Mouse (Mus musculus): ENCODE results near the gene Ntf3.

Ntf3 gene

DNA sequence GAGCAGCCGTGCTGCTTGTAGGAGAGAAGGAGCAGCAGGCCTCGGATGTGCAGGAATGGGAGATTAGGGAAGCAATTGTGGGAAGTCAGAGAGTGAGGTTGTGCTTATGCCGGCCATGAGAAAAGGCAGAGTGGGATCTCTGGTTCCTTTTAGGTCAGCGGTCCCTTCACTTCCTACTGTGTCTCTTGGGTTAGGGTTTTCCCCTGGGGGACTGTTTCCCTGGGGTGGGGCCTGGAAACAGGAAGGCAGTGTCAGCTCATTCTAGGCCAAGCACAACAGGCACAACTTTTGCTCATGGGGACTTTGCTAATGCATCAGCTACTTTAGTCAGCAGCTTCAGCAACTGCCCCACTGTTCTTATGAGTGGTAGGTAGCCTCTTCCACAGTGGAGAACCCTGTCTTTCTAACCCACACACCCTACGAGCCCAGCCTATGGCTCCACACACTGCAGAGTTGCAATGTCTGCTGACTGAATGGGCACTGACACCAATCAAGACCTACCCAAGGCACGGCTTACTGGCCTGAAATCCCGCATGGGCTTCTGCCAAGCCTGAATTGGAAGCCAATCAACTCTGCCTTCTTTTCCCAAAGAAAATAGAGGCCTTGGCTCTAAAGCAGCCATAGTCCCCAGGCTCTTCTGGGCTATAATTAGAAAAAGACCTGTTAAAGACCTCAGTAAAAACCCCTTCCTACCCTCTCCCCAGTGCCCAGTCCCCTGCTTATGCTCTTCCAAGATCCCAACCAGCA, 60.5 kb downstream of the Ntf3 start:
- in situ Hi-C loops (cut with MboI, MseI): no loop called here

DNA sequence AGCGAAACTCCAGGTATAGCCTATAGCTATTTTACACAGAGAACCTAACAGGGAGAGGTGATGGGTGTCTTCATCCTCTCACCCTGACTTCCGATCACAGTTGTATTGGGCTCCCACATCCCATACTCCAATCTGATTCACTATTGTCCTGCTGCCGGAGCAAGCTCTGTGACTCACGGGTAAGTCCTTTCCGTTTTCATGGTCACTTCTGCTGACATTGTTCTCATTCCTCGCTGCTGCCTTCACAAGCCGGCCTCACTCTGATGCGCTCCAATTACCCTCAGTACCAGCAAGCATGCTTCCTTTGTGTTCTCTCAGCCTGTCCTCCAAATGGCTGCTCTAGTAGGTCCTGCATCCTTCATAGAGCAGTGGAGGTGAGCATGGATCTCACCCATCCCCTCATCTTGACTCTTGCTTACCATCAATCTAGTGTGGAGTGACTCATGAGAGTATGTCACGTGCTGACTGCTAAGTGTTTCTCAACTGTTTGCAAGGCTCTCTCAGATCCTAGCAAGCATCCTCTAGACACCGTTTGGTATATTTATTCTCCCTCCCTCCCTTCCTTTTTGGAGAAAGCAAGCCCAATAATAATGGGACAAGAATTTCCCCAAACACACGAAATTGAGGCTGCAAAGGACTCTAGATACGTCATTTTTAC, 61.5 kb downstream of the Ntf3 start:
- in situ Hi-C loops (cut with MboI, MseI): no loop called here

DNA sequence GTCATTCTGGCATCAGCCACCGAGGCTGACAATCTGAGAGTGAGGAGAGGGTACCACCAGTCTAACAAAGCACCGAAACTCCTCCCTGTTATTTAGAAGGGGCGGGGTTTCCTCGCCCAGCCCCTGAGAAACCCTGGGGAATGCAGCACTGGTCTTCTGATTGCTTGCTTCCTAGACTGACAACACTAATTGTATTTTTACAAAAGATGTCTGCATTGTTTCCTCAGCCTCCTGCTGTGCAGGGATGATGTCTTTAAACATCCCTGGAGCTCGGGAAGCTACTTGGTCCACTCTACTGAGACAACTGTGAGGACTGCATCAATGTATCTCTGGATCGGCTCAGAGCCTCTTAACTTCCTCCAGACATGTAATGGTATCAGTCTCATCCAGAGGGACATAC, 64.1 kb downstream of the Ntf3 start:
- in situ Hi-C loops (cut with MboI, MseI): no loop called here

DNA sequence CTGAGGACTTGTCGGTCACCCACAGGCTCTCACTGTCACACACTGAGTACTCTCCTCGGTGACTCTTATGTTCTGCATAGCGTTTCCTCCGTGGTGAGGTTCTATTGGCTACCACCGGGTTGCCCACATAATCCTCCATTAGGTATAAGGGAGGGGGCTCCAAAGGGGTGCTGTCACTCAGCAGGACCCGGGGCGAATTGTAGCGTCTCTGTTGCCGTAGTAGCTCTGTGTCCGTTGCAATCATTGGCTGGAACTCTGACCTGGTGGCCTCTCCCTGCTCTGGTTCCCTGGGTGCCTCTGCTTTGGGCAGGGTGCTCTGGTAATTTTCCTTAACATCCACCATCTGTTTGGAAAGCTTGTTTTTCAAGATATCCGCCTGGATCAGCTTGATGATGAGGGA, 64.7 kb downstream of the Ntf3 start:
- in situ Hi-C loops (cut with MboI, MseI): no loop called here

DNA sequence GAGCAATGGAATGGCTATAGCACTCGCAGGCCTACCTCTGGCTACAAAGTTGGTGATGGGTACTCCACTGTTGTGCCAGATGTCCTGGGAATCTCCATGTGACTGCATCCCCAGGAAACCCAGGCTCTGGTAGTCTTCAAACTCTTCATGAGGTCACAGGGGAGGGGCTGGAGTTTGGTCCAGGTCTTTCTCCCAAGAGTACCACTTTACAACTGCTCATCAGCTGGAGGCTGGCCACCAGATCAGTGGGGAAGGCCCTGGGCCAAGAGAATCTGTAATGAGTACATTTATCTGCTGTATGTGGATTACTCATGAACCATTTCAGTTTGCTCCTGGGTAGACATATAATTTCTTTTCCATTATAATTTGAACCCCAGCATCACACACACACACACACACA, 66.1 kb downstream of the Ntf3 start:
- in situ Hi-C loops (cut with MboI, MseI): no loop called here

DNA sequence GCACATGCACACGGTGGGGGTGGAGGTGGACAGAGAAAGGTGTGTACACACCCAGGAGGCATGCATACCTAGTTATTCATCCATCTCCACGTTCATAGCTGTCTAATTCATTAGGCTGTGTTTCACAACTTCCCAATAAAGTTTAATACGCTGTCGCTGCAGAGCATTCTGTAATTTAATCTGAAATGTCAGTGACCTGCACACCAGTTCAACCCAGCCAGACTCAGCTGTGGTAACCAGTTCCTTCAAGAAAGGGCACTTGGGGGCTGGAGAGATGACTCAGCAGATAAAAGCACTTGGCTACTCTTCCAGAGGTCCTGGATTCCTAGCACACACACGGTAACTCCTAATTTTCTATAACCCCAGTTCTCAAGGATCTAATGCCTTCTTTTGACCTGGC, 69.2 kb downstream of the Ntf3 start:
- in situ Hi-C loops (cut with MboI, MseI): no loop called here

DNA sequence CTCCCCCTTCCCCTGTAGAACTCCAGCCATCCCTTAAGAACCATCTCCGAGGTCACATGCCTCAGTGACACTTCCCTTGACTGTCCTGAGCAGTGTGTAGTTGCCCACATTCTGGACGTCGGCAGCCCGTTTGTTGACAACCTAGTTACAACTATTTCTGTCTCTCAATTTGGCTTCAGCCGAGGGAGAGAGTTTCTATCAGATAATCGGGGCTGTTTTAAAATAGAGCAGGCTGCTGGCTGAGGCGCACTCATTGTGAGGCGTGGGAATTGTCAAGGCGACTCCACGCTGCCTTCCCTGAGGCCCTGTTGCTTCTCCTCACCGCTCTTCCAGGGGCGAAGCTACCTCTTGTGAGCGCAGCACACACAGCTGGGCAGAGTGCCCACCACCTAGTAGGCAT, 70.6 kb downstream of the Ntf3 start:
- in situ Hi-C loops (cut with MboI, MseI): no loop called here

DNA sequence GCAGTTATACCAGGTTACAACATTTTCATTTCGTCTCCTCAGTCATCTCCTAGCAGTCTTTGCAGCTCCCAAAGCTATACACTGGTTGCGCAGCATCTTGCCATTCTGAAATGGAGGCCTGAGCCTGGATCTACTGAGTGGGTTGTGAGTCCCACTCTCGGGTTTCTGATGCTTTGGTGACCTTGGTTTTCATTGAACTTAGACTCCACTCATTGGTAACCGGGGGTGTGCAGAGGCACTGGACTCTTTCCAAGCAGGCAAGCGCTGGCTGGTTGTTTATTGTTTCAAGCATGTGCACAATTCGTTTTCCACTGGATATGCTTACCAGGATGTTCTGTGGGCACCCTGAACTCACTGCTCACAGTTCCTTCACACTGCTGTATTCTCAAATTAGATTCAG, 71.7 kb downstream of the Ntf3 start:
- in situ Hi-C loops (cut with MboI, MseI): no loop called here

DNA sequence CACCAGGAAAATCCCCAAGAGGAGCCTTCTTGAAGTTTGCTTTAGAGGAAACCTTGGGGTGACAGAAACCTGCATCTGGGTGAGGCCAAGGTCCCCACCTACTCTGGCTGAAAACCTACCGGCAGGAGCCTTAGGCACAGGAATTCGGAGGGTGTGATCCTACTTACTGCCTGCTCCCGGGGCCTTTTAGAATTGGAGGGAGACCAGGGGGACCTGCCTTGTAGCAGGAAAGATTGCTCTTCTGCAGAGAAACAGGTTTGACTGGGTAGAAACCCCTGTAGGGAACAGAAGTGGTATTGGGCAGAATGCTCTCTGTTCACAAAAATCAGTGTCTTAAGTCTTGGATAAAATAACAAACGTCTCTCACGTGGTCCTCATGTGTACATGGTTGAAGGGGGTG, 74.7 kb downstream of the Ntf3 start:
- in situ Hi-C loops (cut with MboI, MseI): no loop called here

DNA sequence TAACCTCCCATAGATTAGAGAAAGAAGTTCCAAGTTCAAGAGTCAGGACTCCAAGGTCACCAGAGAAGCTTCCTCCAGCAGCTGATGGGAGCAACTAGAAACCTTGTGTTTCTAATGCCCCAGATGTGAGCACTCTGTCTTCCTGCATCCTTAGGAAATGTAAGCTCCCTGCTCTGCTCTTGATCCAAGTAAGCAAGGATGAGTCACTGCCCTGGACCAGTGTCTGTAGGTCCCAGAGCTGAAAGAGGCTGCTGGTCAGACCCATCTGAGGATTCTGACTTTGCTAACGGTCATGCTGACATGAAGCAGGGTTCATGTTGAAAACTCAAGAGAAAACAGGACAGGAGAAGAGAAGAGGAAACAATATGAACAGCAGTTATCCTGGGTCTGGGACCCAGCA, 76.6 kb downstream of the Ntf3 start:
- in situ Hi-C loops (cut with MboI, MseI): no loop called here

DNA sequence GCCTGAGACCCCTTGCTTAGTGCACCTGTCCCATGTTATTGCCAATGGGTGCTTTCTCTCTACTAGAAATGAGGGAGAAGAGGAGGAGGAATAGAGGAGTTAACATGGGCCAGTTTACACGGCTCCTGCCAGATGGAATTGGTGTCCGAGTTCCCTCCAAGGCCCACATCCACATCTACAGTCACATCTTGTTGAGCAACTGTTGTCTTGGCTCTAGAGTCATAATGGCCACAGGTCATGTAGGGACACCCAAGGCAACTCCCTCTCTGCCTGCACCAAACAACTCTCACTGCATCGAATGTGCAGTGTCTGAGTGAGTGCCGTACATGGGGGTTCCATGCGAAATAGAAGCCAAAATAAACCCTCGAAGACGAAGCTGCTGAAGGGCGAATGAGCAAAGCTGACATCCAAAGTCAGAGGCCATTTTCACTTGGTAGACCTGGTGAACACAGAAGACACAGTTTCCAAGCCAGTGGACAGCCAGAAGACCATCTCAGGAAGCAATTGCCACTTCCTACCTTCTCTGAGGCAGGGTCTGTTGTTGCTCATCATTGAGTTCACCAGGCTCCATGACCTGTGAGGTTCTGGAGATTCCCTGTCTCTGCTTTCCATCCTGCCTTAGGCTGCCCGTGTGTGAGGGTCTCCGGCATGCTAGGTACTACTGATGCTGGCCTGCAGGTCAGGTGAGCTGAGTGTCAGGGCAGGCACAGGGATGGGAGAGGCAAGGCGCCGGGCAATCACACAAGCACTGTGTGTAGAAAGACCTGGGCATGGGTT, 78.0 kb downstream of the Ntf3 start:
- in situ Hi-C loops (cut with MboI, MseI): no loop called here

DNA sequence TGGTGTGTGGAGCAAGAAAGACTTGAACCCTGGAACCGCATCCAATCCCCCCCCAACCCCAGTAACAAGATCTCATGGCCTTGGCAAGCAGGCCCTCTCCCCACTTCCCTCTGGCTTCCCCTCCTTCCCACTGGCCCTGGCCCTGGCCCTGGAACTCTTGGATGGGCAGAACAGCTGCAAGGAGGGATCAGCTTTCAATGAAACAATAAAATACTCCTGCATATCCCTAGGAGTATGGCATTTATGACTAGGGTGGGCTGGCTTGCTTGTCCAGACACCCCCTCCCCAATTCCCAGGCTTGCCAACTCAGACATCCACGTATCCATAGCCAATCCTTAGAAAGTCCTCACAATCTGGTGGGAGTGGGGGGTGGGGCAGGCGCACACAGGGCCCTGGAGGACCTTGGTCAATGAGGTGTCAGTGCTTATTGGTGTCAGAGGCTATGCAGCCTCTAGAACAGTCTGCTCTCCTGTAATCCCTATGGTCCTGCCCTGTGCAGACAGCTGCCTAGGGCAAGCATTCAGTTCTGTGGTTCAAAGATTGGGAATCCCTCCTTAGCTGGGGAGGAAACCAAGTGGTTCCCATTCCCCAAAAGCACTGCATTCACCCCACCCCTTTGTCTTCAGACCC, 80.3 kb downstream of the Ntf3 start:
- in situ Hi-C loops (cut with MboI, MseI): no loop called here

DNA sequence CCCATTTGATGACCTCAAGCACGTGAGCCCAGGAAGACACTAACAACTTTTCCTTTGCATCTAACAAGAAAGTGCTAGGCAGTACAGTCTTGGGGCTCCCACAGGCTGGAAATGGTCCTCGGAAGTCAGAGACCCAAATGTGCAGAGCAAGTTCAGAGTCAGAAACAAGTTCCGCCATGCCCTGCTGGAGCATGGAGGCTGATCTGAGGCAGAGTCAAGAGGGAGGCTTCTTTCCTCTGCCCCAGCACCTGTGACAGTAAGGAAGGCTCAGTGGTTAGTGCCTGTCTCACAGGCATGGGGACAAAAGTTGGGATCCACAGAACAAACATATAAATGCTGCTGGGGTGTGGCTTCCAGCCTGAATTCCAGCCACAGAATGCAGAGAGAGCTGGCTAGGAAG, 86.2 kb downstream of the Ntf3 start:
- in situ Hi-C loops (cut with MboI, MseI): no loop called here

DNA sequence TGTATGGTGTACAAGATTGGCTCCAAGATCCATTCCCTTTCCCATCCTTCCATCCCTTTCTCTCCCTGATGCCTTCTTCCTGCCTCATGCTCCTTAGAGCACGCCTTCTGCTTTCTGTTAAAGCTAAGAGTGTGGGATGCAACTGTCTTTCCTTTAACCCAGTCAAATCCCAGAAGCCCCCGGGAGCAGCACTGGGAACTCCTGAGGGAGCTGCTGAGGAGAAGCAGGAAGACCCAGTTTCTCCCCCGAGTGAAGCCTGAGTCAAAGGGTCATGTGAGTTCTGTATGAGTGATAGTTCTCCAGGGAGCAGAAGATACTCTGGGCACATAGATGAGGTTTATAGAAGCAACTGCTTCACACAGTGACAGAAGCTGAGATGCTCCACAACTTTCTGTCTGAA, 109.0 kb downstream of the Ntf3 start:
- in situ Hi-C loops (cut with MboI, MseI): no loop called here

DNA sequence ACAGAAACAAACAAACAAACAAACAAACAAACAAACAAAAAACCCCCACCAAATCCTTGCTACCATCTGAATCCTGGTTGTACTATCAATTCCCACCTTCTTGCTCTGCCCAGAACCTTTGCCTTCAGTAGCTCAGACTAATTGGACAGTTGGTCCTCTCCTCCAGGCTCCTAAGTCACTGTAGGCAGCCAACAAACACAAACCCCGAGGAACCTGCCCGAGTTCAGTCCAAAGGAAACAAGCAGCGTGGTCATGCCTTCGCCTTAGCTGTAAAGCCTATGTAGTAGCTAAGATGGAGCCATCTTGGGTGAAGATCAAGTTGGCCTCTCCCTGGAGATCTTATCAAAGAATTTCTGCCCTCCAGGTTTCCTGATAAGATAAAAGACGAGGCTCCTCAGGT, 113.6 kb downstream of the Ntf3 start:
- in situ Hi-C loops (cut with MboI, MseI): no loop called here
